Mouse (Mus musculus) heart, postnatal 0 days (tissue): Measurements from ENCODE around the gene Spata21. TPM values are rescaled to one million over a fixed set of nuclear protein-coding genes. Genes with fewer than 3 reads are reported as not detected.

Experiments used
- ATAC-seq: fragments of 200-750 bp; cut with Nextera tagmentation; 2 replicates; pipeline ENCODE4 v1.8.0; 2017; ENCODE audit warnings: low read depth, moderate number of reproducible peaks, moderate library complexity; ENCODE audit not compliant: insufficient read depth
- DNase-seq: peaks from one replicate; pipeline ENCODE4 v3.0.0-alpha.2; 2016; ENCODE audit warnings: low spot score
- H3K27ac ChIP-seq: fragments of 300-500 bp; sonication (generic); 2 replicates; pipeline ENCODE4 v1.5.1; 2014; ENCODE audit warnings: low read depth, mild to moderate bottlenecking
- H3K27me3 ChIP-seq: fragments of 300-500 bp; sonication (generic); 2 replicates; pipeline ENCODE4 v1.6.1; 2014; ENCODE audit warnings: low read length, mixed read lengths; ENCODE audit not compliant: control insufficient read depth, insufficient read depth
- H3K36me3 ChIP-seq: fragments of 300-500 bp; sonication (generic); replicated peaks from 2 replicates; pipeline ENCODE4 v1.6.1; 2014; ENCODE audit warnings: low read length, mixed read lengths; ENCODE audit not compliant: control insufficient read depth, insufficient read depth
- H3K4me1 ChIP-seq: fragments of 300-500 bp; sonication (generic); 2 replicates; pipeline ENCODE4 v1.6.1; 2014; ENCODE audit warnings: antibody characterized with exemption; ENCODE audit not compliant: control insufficient read depth, insufficient read depth
- H3K4me2 ChIP-seq: fragments of 300-500 bp; sonication (generic); 2 replicates; pipeline ENCODE4 v1.6.1; 2014; ENCODE audit warnings: low read depth, mild to moderate bottlenecking, low read length, moderate library complexity
- H3K4me3 ChIP-seq: fragments of 300-500 bp; sonication (generic); 2 replicates; pipeline ENCODE4 v1.5.1; 2014; ENCODE audit warnings: low read depth, low read length
- H3K9ac ChIP-seq: fragments of 300-500 bp; sonication (generic); replicated peaks from 2 replicates; pipeline ENCODE4 v1.6.1; 2014; ENCODE audit warnings: low read depth, low read length, mixed read lengths
- H3K9me3 ChIP-seq: fragments of 300-500 bp; sonication (generic); replicated peaks from 2 replicates; pipeline ENCODE4 v1.6.1; 2016; ENCODE audit warnings: low read length; ENCODE audit not compliant: control insufficient read depth
- CTCF ChIP-seq: IDR thresholded peaks from 2 replicates; pipeline ENCODE4 v1.5.1; 2016; ENCODE audit warnings: antibody characterized with exemption, control low read depth, low read depth
- EP300 ChIP-seq: IDR thresholded peaks from 2 replicates; pipeline ENCODE4 v1.6.1; 2016; ENCODE audit warnings: antibody characterized with exemption, low read depth
- WGBS: fragments of 180-500 bp; shearing (Covaris S2); extraction: QIAGEN DNeasy Blood & Tissue Kit; methylation state at CpG from one replicate; pipeline ENCODE4 v1.1.7; 2014; 5-methylcytosine and 5-hydroxymethylcytosine counted together
- polyA plus RNA-seq: library from polyadenylated mRNA; unstranded; fragments of >200 nt; fragmentation: Nextera tagmentation; extraction: Ambion mirVana; gene quantifications from 2 replicates; pipeline ENCODE4 v1.2.1, GENCODE M21; 2015
- total RNA-seq: library from RNA; depleted of rRNA; stranded (reverse); fragments of >200 nt; gene quantifications from 2 replicates; pipeline ENCODE4 v1.2.3, GENCODE M21; 2014; ENCODE audit warnings: low replicate concordance

Spata21 gene
- total and polyA plus RNA-seq, 2 experiments from 2014 or later: not detected

DNA sequence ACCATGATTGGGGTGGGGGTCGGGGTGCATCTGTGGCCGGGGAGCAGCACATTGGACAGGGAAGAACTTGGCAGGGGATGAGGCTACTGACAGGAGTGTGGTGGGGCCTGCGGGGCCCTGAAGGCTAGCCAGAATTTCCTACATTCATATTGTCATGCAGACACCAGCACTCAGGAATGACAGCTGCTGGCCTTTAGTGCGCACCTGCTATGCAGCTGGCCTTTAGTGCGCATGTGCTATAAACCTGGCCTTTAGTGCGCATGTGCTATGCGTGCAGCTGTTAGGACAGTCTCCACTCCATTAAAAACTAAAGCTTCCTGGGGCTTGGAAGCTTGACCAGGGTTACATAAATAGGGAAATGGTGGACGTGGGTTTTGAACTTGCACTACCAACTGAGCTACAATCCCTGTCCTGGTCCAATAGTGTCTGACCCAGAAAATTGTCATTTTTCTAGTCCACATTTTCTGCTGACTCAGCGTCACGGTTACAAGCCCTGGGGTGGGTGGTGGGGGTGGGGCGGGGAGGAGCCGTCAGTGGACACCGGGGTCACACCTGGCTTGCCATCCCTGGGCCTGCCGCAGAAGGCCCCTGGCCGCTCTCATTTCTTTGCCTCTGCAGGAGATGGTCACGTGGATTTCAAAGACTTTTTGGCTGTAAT lies 18.5 kb downstream of the Spata21 start:
- no peaks in the 10 kb centered on the region for H3K9me3 ChIP-seq
- ATAC-seq (no peak), DNase-seq (no peak)
- no peak overlapping the region for H3K9ac ChIP-seq
- H3K36me3 ChIP-seq: peaks cover 11% of the 10 kb centered on the region
- no peak overlapping the region for H3K27ac ChIP-seq
- no peaks in the 10 kb centered on the region for H3K27me3 ChIP-seq
- no peak overlapping the region for H3K4me2 ChIP-seq
- no peaks in the 10 kb centered on the region for H3K4me1 ChIP-seq
- H3K4me3 ChIP-seq: no peak overlapping the region
- WGBS: 86% methylated on average over 16 of the region's 16 CpGs
- TF ChIP-seq EP300 (no peak), CTCF (no peak)

DNA sequence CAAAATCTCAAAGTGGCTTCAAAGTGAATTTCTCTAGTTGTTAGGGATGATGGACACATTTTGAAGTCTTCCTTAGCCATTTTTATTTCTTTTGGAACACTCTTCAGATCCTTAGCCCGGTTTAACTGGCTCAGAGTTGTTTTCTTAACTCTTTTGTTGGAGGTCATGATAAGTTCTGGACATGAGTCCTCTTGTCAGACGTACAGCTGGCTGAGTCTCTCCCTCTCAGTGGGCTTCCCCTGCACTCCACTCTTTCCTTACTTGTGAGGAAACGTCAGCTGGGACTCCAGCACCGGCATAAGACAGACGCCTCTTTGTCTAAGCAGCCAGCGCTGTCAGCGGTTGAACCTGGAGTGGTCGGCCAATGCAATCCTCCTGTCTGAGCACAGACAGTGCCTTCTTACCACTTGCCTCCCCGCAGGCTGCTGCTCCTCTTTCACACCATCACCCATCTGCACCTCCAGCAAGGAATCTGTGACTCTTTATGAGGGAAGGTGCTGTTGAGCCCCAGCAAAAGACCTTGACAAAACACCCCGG lies 20.1 kb downstream of the Spata21 start:
- no peak overlapping the region for H3K27ac ChIP-seq
- H3K4me3 ChIP-seq: no peak overlapping the region
- H3K27me3 ChIP-seq: no peaks in the 10 kb centered on the region
- no peaks in the 10 kb centered on the region for H3K4me1 ChIP-seq
- no peak for TF ChIP-seq EP300
- TF ChIP-seq CTCF: no peak
- peaks cover 19% of the 10 kb centered on the region for H3K36me3 ChIP-seq
- no peak overlapping the region for H3K4me2 ChIP-seq
- H3K9me3 ChIP-seq: no peaks in the 10 kb centered on the region
- no peak overlapping the region for H3K9ac ChIP-seq
- DNase-seq (no peak), ATAC-seq (peak; percentile 12; the same call in 1 of the 2 replicates)
- 14% methylated on average over 10 of the region's 10 CpGs for WGBS

DNA sequence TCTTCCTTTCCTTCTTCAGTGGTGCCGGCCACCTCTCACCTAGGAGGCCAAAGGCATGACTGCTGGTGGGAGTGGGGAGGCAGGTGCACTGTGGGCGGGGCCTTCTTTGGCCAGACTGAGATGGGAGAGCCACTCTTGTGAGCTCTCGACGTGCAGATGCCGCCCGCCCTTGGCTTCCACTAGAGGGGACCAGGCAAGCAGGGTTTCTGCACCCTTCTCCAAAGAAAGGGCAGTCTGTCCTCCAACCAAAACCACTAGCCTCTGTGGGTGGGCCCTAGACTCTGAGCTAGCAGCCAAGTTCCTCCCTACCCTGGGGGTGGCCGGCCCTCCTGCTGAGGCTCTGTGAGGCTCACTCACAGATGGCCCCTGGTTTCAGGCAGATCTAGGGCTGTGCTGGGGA lies 25.7 kb downstream of the Spata21 start:
- H3K36me3 ChIP-seq: peaks cover 67% of the 10 kb centered on the region
- H3K4me2 ChIP-seq: no peak overlapping the region
- no peak overlapping the region for H3K4me3 ChIP-seq
- TF ChIP-seq EP300: no peak
- TF ChIP-seq CTCF: no peak
- no peaks in the 10 kb centered on the region for H3K9me3 ChIP-seq
- H3K27me3 ChIP-seq: no peaks in the 10 kb centered on the region
- no peak overlapping the region for H3K9ac ChIP-seq
- no peak overlapping the region; the same call in 1 of the 2 replicates for H3K27ac ChIP-seq
- ATAC-seq (no peak), DNase-seq (no peak)
- H3K4me1 ChIP-seq: 0 out of 2 replicates have a peak, but pooled peaks cover 4% of the 10 kb centered on the region
- WGBS: 68% methylated on average over 7 of the region's 7 CpGs

DNA sequence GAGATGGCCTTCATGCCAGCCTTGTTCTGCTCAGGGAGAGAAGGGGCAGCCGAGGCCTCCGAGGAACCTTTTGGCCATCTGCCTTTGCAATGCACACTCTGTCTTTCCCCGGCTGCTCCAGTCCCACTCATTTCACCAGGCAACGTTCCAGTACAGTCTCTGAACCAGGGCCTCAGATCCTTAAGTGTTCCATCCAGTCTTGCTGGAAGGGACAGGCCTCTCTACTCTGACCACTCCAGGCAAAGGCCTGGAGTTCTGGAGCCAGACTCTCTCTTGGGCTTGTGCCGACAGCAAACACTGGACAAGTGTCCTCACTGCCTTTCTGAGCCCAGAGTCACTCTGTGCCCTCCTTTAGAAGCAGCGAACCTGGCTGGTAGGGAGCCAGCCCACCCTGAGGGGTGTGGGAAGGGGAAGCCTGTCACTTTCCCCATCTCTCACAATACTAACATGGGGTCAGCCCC lies 26.4 kb downstream of the Spata21 start:
- no peak for DNase-seq
- H3K4me3 ChIP-seq: no peak overlapping the region
- no peak overlapping the region for H3K9ac ChIP-seq
- 78% methylated on average over 6 of the region's 6 CpGs for WGBS
- H3K27ac ChIP-seq: no peak overlapping the region; the same call in 1 of the 2 replicates
- H3K4me1 ChIP-seq: peaks cover 4% of the 10 kb centered on the region; the same call in 1 of the 2 replicates
- H3K9me3 ChIP-seq: no peaks in the 10 kb centered on the region
- no peaks in the 10 kb centered on the region for H3K27me3 ChIP-seq
- no peak for ATAC-seq
- TF ChIP-seq CTCF (no peak), EP300 (no peak)
- H3K4me2 ChIP-seq: no peak overlapping the region
- peaks cover 67% of the 10 kb centered on the region for H3K36me3 ChIP-seq

DNA sequence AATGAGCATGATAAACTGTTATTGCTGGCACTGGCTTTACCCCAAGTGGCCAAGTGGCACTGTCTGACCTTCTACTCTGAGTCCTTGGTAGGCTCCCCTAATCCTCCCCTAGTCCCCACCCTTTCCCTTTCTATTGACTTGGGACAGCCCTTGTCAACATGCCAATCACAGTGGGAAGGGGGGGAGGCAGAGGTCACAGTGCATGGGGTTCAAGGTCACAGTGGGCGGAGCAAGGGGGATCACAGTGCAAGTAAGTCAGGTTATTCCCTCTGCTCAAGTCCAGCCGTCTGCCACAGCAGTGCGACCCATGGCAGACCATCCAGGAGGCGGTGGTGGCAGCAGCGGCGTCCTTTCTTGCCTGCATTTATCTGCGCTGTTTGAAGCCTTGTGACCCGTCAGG lies 27.3 kb downstream of the Spata21 start:
- DNase-seq: no peak
- H3K27ac ChIP-seq: no peak overlapping the region
- no peaks in the 10 kb centered on the region for H3K9me3 ChIP-seq
- WGBS: 66% methylated on average over 8 of the region's 8 CpGs
- ATAC-seq: no peak
- peaks cover 4% of the 10 kb centered on the region; the same call in 1 of the 2 replicates for H3K4me1 ChIP-seq
- H3K9ac ChIP-seq: no peak overlapping the region
- no peak overlapping the region for H3K4me3 ChIP-seq
- no peaks in the 10 kb centered on the region for H3K27me3 ChIP-seq
- TF ChIP-seq EP300 (no peak), CTCF (no peak)
- peaks cover 64% of the 10 kb centered on the region for H3K36me3 ChIP-seq
- H3K4me2 ChIP-seq: no peak overlapping the region

DNA sequence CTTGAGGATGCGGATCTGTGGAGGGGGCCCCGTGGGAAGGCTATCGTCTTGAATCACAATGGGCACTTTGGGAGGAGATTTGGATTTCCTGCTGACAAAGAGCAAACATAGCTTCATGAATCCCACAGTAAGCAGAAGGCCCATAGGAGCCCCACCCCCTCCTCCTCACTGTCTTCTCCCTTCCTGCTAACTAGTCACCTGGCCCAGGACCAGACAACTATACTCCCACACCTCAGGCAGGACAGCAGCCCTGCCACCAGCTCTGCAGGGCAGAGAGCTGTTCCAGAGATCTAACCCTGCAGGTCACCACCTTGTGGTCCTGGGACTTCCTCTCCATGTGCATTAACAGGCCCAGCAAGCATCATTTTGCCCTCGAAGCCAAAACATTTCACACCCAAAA lies 30.6 kb downstream of the Spata21 start:
- no peak overlapping the region for H3K27ac ChIP-seq
- H3K36me3 ChIP-seq: peaks cover 44% of the 10 kb centered on the region

More for the DNA sequence above, 30.6 kb downstream of the Spata21 start:
- TF ChIP-seq EP300 (no peak), CTCF (no peak)
- Histone ChIP-seq H3K27me3 (no peaks in the 10 kb centered on the region), H3K9me3 (no peaks in the 10 kb centered on the region), H3K4me2 (no peak overlapping the region), H3K4me1 (peaks cover 7% of the 10 kb centered on the region; the same call in 1 of the 2 replicates), H3K4me3 (no peak overlapping the region), H3K9ac (no peak overlapping the region)
- 39% methylated on average over 4 of the region's 4 CpGs for WGBS
- ATAC-seq: no peak
- no peak for DNase-seq
